Comparison of ENCODE assay signal across 8 mouse cellular contexts in the genomic region with DNA sequence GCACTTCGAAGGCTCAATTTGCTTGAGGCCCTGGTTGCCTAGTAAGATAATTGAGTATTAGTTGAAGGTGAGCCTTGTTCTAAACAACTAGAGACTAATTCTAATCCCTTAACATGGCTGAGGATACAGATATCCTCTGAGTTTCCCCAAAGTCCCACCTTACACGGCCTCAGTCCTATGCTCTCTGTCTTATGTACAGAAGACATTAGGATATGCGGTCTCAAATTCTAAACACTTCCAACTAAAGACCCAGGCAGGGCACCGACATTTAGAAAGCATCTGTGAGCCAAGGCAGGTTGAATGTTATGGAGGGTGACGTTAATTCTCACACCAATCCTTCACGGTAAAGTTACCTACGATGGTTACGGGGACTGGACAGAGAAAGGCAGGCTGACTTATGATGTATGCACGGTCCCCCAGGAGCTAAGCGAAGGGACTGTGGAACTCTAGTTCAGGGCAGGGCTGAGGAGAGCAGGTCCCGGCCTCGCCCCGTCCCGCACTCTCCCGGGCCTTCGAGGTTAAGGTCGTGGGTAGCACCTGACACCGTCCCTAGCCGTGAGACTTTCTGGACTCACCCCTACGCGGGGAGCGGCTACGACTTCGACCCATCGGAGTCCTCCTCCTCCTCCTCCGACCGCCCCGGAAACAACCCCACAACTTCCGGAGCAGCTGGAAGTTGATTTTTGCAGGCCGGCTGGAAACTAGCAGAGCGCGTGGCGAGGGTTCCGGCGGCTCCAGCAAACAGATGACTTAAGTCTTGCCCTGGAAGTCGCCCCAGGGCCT. TPM values are rescaled to one million over a fixed set of nuclear protein-coding genes. Genes with fewer than 3 reads are reported as not detected.
DNase-seq lines count a peak whose midpoint lies in the region; ATAC-seq lines count a peak whose summit lies in the region.

A gene (minus strand): TSS at position 651 of the 783 bp plus-strand sequence.

- 2% methylated on average over 36 of the region's 36 CpGs for WGBS in heart, embryonic 13.5 days
- WGBS in liver, embryonic 12.5 days (ENCODE audit: insufficient replicate concordance): 3% methylated on average over 36 of the region's 36 CpGs
- WGBS in stomach, embryonic 15.5 days: 4% methylated on average over 36 of the region's 36 CpGs

- H3K4me2 ChIP-seq in heart, embryonic 13.5 days: peak within 1 kb of the TSS; percentile 85
- H3K4me2 ChIP-seq in liver, embryonic 12.5 days: peak within 1 kb of the TSS; percentile 73
- peak within 1 kb of the TSS; percentile 78 for H3K4me2 ChIP-seq in stomach, embryonic 15.5 days

- peak; percentile 73 for ATAC-seq in heart, embryonic 13.5 days (ENCODE audit: extremely low read depth, insufficient number of reproducible peaks, low FRiP score, low TSS enrichment)
- peak; percentile 96 for ATAC-seq in liver, embryonic 12.5 days
- peak; percentile 93 for ATAC-seq in stomach, embryonic 15.5 days (ENCODE audit: insufficient read depth, low FRiP score, low read depth)

- H3K9ac ChIP-seq in heart, embryonic 13.5 days: peak within 1 kb of the TSS; percentile 93
- peak within 1 kb of the TSS; percentile 88 for H3K9ac ChIP-seq in liver, embryonic 12.5 days
- peak within 1 kb of the TSS; percentile 76 for H3K9ac ChIP-seq in stomach, embryonic 15.5 days

- H3K36me3 ChIP-seq in heart, embryonic 13.5 days: peaks cover 40% of the 10 kb centered on the region
- peaks cover 38% of the 10 kb centered on the region for H3K36me3 ChIP-seq in liver, embryonic 12.5 days
- H3K36me3 ChIP-seq in stomach, embryonic 15.5 days: peaks cover 26% of the 10 kb centered on the region

- H3K27me3 ChIP-seq in heart, embryonic 13.5 days (replicated peaks): no peaks in the 10 kb centered on the region
- no peaks in the 10 kb centered on the region for H3K27me3 ChIP-seq in liver, embryonic 12.5 days (replicated peaks)
- no peaks in the 10 kb centered on the region for H3K27me3 ChIP-seq in stomach, embryonic 15.5 days (replicated peaks)

- no peaks in the 10 kb centered on the region; the same call in 1 of the 2 replicates for H3K4me1 ChIP-seq in brown adipose tissue, adult 24 weeks (ENCODE audit: control insufficient read depth, insufficient read depth, insufficient read length, low read length)
- H3K4me1 ChIP-seq in heart, embryonic 13.5 days: peaks cover 15% of the 10 kb centered on the region
- H3K4me1 ChIP-seq in liver, embryonic 12.5 days: peaks cover 19% of the 10 kb centered on the region
- H3K4me1 ChIP-seq in stomach, embryonic 15.5 days: no peaks in the 10 kb centered on the region

- DNase-seq in CD4-positive, CD25-positive, alpha-beta regulatory T cell, adult 2 months (ENCODE audit: low read depth, low spot score): peak; percentile 94
- peak; percentile 64 for DNase-seq in fat pad, adult 2 months (ENCODE audit: extremely low read depth, low read depth, low spot score)
- DNase-seq in kidney, postnatal 10 days: peak; percentile 94
- DNase-seq in natural killer cell, adult 2 months (ENCODE audit: low spot score in 2 of 2): peak; percentile 87 to 91

- peak within 1 kb of the TSS; percentile 85 for H3K27ac ChIP-seq in brown adipose tissue, adult 24 weeks (replicated peaks; ENCODE audit: low read depth, low read length)
- peak within 1 kb of the TSS; percentile 72 for H3K27ac ChIP-seq in heart, embryonic 13.5 days (replicated peaks)
- H3K27ac ChIP-seq in liver, embryonic 12.5 days: peak within 1 kb of the TSS; percentile 89
- H3K27ac ChIP-seq in stomach, embryonic 15.5 days: peak within 1 kb of the TSS; percentile 71

- H3K9me3 ChIP-seq in heart, embryonic 13.5 days: no peaks in the 10 kb centered on the region
- no peaks in the 10 kb centered on the region for H3K9me3 ChIP-seq in liver, embryonic 12.5 days (replicated peaks)
- H3K9me3 ChIP-seq in stomach, embryonic 15.5 days: no peaks in the 10 kb centered on the region

- H3K4me3 ChIP-seq in brown adipose tissue, adult 24 weeks (ENCODE audit: insufficient read depth, low read depth, low read length): peak within 1 kb of the TSS; percentile 94
- H3K4me3 ChIP-seq in heart, embryonic 13.5 days: peak within 1 kb of the TSS; percentile 83
- H3K4me3 ChIP-seq in liver, embryonic 12.5 days: peak within 1 kb of the TSS; percentile 89
- peak within 1 kb of the TSS; percentile 89 for H3K4me3 ChIP-seq in stomach, embryonic 15.5 days (replicated peaks)

RNA-seq across cellular contexts. Expression of the gene that starts here (rescaled TPM):
- 113 and 121 TPM in 2 replicates for polyA plus RNA-seq in brown adipose tissue, adult 24 weeks (2012; ENCODE audit: insufficient read depth, insufficient read length, missing spikeins)
- 72.2 and 81.7 TPM in 2 replicates for polyA plus RNA-seq in heart, embryonic 13.5 days (2015; fragmentation: Nextera tagmentation; extraction: Ambion mirVana)
- 82.0 and 85.1 TPM in 2 replicates for polyA plus RNA-seq in liver, embryonic 12.5 days (2016; fragmentation: Nextera tagmentation; extraction: Ambion mirVana)
- 108 and 115 TPM in 2 replicates for polyA plus RNA-seq in stomach, embryonic 15.5 days (2015; fragmentation: Nextera tagmentation; extraction: Ambion mirVana)

Comparison
In these comparisons a context has a peak if more than half of its experiments do, and no peak if none do; other contexts are left out.
1. Peak in every context shown above with its lines: DNase-seq, ATAC-seq, H3K4me3 ChIP-seq and H3K27ac ChIP-seq.